14 mouse cellular contexts compared by ENCODE assay signal in the genomic region with DNA sequence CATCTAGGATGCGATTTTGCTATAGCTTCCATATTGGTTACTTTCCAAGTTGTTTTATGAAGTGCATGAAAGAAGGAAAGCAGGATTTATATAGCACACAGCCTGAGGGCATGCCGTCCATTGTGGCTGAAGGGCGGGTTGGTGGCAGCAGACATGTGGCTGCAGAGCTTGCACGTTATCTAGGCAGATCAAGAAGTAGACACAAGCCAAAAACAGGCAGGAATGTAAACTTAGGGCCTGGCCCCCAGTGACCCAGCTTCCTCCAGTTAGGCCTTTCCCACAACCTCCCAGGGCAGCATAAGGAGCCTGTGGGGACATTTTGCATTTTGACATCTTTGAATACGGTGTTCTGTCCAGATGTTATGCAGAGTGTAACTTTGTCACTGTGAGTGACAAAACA. TPM values are rescaled to one million over a fixed set of nuclear protein-coding genes. Genes with fewer than 3 reads are reported as not detected.
A peak's percentile ranks its signal among the peaks of the same experiment; 100 is the strongest.
DNase-seq lines count a peak whose midpoint lies in the region; ATAC-seq and TF ChIP-seq lines count a peak whose summit lies in the region.
"Had no signal": no experiment of that assay in that cellular context is flagged by ENCODE, and none has a peak within 500 bp of the region (broad histone marks: within the 10 kb centered on the region; RNA-seq: fewer than 3 reads in every experiment).

No protein-coding gene starts in this region.

- WGBS in kidney, postnatal 0 days, result 41% methylated on average over 5 of the region's 5 CpGs
- 40% methylated on average over 5 of the region's 5 CpGs for WGBS in kidney, embryonic 14.5 days
- WGBS in lung, postnatal 0 days, result 18% methylated on average over 5 of the region's 5 CpGs
- WGBS in midbrain, embryonic 11.5 days, result 82% methylated on average over 5 of the region's 5 CpGs

- no peaks in the 10 kb centered on the region for H3K36me3 ChIP-seq in kidney, postnatal 0 days (ENCODE audit: insufficient read depth, low read length)
- H3K36me3 ChIP-seq in kidney, embryonic 14.5 days (ENCODE audit: control insufficient read depth, insufficient read depth, low read length), result no peaks in the 10 kb centered on the region
- no peaks in the 10 kb centered on the region for H3K36me3 ChIP-seq in lung, postnatal 0 days (ENCODE audit: insufficient read depth, low read length)
- no peaks in the 10 kb centered on the region for H3K36me3 ChIP-seq in midbrain, embryonic 11.5 days (ENCODE audit: control insufficient read depth, insufficient read depth, low read length)
- H3K36me3 ChIP-seq: hindbrain, embryonic 13.5 days had no signal

- H3K4me3 ChIP-seq in kidney, postnatal 0 days (replicated peaks; ENCODE audit: low read depth, low read length), result no peak overlapping the region
- no peak overlapping the region for H3K4me3 ChIP-seq in kidney, embryonic 14.5 days (ENCODE audit: low read length)
- no peak overlapping the region for H3K4me3 ChIP-seq in lung, postnatal 0 days (ENCODE audit: low read depth, low read length)
- no peak overlapping the region for H3K4me3 ChIP-seq in midbrain, embryonic 11.5 days (ENCODE audit: low read depth, low read length)
- H3K4me3 ChIP-seq: heart, adult 2 months; hindbrain, embryonic 13.5 days had no signal

- no peaks in the 10 kb centered on the region for H3K27me3 ChIP-seq in kidney, postnatal 0 days (ENCODE audit: insufficient read depth, low read length)
- no peaks in the 10 kb centered on the region for H3K27me3 ChIP-seq in kidney, embryonic 14.5 days (ENCODE audit: control insufficient read depth, insufficient read depth, low read length)
- H3K27me3 ChIP-seq in lung, postnatal 0 days (replicated peaks; ENCODE audit: insufficient read depth, low read length), result no peaks in the 10 kb centered on the region
- no peaks in the 10 kb centered on the region for H3K27me3 ChIP-seq in midbrain, embryonic 11.5 days (ENCODE audit: control insufficient read depth, insufficient read depth, low read length)
- H3K27me3 ChIP-seq: hindbrain, embryonic 13.5 days had no signal

- DNase-seq in kidney, postnatal 0 days (ENCODE audit: low spot score), result peak; percentile 10
- peak; percentile 31 for DNase-seq in 416B (ENCODE audit: low read depth)
- DNase-seq in embryo, embryonic 10.5 days (ENCODE audit: low spot score), result peak; percentile 31
- peak; percentile 64 for DNase-seq in lung, postnatal 0 days (ENCODE audit: low spot score)
- DNase-seq in thymus, postnatal 36 days, result no peak
- no peak for DNase-seq in neural tube, embryonic 10.5 days (ENCODE audit: extremely low spot score, low spot score)
- no peak for DNase-seq in midbrain, embryonic 11.5 days (ENCODE audit: low spot score, missing footprints)
- DNase-seq: cerebellum, adult 2 months; heart, adult 2 months; midbrain, embryonic 14.5 days; right cerebral cortex, adult 18-20 months; thymus, postnatal 14 days had no signal

- no peak overlapping the region for H3K27ac ChIP-seq in kidney, postnatal 0 days
- H3K27ac ChIP-seq in kidney, embryonic 14.5 days (ENCODE audit: low read depth, low read length), result no peak overlapping the region
- H3K27ac ChIP-seq in lung, postnatal 0 days (ENCODE audit: low read length), result peak overlapping the region; percentile 33; the same call in 1 of the 2 replicates
- H3K27ac ChIP-seq in midbrain, embryonic 11.5 days (ENCODE audit: low read depth, low read length), result no peak overlapping the region
- H3K27ac ChIP-seq: heart, adult 2 months; hindbrain, embryonic 13.5 days had no signal

- no peak overlapping the region for H3K4me2 ChIP-seq in kidney, postnatal 0 days (ENCODE audit: low read length)
- no peak overlapping the region for H3K4me2 ChIP-seq in kidney, embryonic 14.5 days (replicated peaks; ENCODE audit: low read depth, low read length)
- H3K4me2 ChIP-seq in lung, postnatal 0 days (replicated peaks; ENCODE audit: low read depth, low read length), result no peak overlapping the region
- no peak overlapping the region for H3K4me2 ChIP-seq in midbrain, embryonic 11.5 days
- H3K4me2 ChIP-seq: hindbrain, embryonic 13.5 days had no signal

- no peak for ATAC-seq in kidney, postnatal 0 days (replicated peaks; ENCODE audit: low FRiP score, low read depth)
- ATAC-seq in kidney, embryonic 14.5 days (ENCODE audit: low FRiP score, low TSS enrichment), result no peak
- ATAC-seq in lung, postnatal 0 days, result peak; percentile 73
- ATAC-seq in midbrain, embryonic 11.5 days (ENCODE audit: low FRiP score), result no peak

- TF ChIP-seq EP300 in lung, postnatal 0 days (IDR thresholded peaks at IDR 0.05), result peak; percentile 26; the same call in 1 of the 2 replicates

- H3K4me1 ChIP-seq in kidney, postnatal 0 days (replicated peaks; ENCODE audit: insufficient read depth, low read length), result no peaks in the 10 kb centered on the region; the same call in 1 of the 2 replicates
- 0 out of 2 replicates have a peak, but pooled peaks cover 3% of the 10 kb centered on the region for H3K4me1 ChIP-seq in kidney, embryonic 14.5 days (ENCODE audit: control insufficient read depth, insufficient read depth, low read length)
- H3K4me1 ChIP-seq in lung, postnatal 0 days (ENCODE audit: insufficient read depth, low read depth, low read length), result peaks cover 13% of the 10 kb centered on the region; the same call in 1 of the 2 replicates
- no peaks in the 10 kb centered on the region for H3K4me1 ChIP-seq in midbrain, embryonic 11.5 days (ENCODE audit: control insufficient read depth, insufficient read depth, low read length)

- H3K9me3 ChIP-seq in kidney, postnatal 0 days (replicated peaks; ENCODE audit: low read length), result no peaks in the 10 kb centered on the region
- no peaks in the 10 kb centered on the region for H3K9me3 ChIP-seq in kidney, embryonic 14.5 days (ENCODE audit: control insufficient read depth, low read length)
- no peaks in the 10 kb centered on the region for H3K9me3 ChIP-seq in lung, postnatal 0 days (ENCODE audit: low read length)
- H3K9me3 ChIP-seq in midbrain, embryonic 11.5 days (ENCODE audit: control insufficient read depth, low read length), result no peaks in the 10 kb centered on the region
- H3K9me3 ChIP-seq: hindbrain, embryonic 13.5 days had no signal

- H3K9ac ChIP-seq in kidney, postnatal 0 days (ENCODE audit: low read depth, low read length), result no peak overlapping the region
- no peak overlapping the region for H3K9ac ChIP-seq in kidney, embryonic 14.5 days (ENCODE audit: low read depth, low read length)
- H3K9ac ChIP-seq in lung, postnatal 0 days (replicated peaks; ENCODE audit: low read depth), result no peak overlapping the region
- H3K9ac ChIP-seq in midbrain, embryonic 11.5 days (ENCODE audit: low read length), result no peak overlapping the region
- H3K9ac ChIP-seq: hindbrain, embryonic 13.5 days had no signal

- no peak for TF ChIP-seq CTCF in kidney, postnatal 0 days (IDR thresholded peaks at IDR 0.05; ENCODE audit: low read depth)
- no peak for TF ChIP-seq CTCF in lung, postnatal 0 days (IDR thresholded peaks at IDR 0.05)

RNA-seq across cellular contexts. Expression of gene Fam117b, which starts 31.0 kb away (rescaled TPM):
- polyA plus RNA-seq in kidney, postnatal 0 days (2015; fragmentation: Nextera tagmentation; extraction: Ambion mirVana), result 10.7 and 10.9 TPM in 2 replicates
- 11.2 and 19.2 TPM in 2 replicates for polyA plus RNA-seq in kidney, embryonic 14.5 days (2014; fragmentation: Nextera tagmentation; extraction: Ambion mirVana)
- 12.5 and 12.7 TPM in 2 replicates for polyA plus RNA-seq in lung, postnatal 0 days (2015; fragmentation: Nextera tagmentation; extraction: Ambion mirVana)
- 14.6 and 17.6 TPM in 2 replicates for polyA plus RNA-seq in midbrain, embryonic 11.5 days (2014; fragmentation: Nextera tagmentation; extraction: Ambion mirVana)

Comparison
In these comparisons a context has a peak if more than half of its experiments do, and no peak if none do; other contexts are left out.
1. DNase-seq: peak in kidney, postnatal 0 days (single experiment), 416B (single experiment), embryo, embryonic 10.5 days (single experiment) and lung, postnatal 0 days (single experiment); none in thymus, postnatal 36 days (0 of 2), neural tube, embryonic 10.5 days (single experiment) and midbrain, embryonic 11.5 days (single experiment).